Mouse (Mus musculus) cerebellum, postnatal 10 days (tissue): ENCODE measurements around the gene Mucl3.

Experiments
- DNase-seq, 2 experiments: peaks; one replicate each; pipeline ENCODE4 v3.0.0; 2021; ENCODE audit warnings: mixed read lengths in 2 of 2

Gene Mucl3

DNA sequence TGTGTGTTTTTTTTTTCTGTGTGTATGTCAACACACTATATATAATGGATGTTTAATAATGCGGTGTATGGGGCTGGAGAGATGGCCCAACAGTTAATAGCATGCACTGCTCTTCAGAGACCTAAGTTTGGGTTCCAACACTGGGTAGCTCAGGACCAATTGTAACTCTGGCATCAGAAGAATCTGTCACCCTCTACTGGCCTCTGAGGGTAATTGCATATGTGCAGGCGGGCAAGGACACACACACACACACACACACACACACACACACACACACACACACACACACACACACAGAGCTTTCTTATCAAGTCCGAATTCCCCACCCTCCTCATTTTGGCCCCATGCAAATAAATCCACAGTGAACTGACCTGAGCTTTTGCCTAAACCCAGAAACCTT, 8.3 kb downstream of the Mucl3 start:
- DNase-seq: peak; percentile 30 to 59

DNA sequence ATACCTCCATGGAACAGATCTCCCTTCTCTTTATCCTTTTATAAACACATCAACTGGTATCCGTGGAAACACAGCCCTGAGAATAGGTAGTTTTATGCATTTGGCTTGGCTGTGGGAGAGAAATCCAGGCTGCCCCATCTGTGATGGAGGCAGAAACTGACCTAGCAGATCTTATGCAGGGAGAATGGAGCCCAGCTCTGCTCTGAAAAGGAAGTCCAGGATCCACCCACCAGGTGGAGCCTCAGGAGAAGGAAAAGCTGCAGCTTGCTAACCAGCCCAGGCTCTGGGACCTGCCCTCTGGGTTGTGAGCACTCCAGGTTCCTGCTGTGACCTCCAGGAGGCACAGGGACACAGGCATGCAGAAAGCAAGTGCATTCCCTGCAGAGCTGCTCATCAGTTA, 9.5 kb downstream of the Mucl3 start:
- peak; percentile 61 to 67 for DNase-seq

DNA sequence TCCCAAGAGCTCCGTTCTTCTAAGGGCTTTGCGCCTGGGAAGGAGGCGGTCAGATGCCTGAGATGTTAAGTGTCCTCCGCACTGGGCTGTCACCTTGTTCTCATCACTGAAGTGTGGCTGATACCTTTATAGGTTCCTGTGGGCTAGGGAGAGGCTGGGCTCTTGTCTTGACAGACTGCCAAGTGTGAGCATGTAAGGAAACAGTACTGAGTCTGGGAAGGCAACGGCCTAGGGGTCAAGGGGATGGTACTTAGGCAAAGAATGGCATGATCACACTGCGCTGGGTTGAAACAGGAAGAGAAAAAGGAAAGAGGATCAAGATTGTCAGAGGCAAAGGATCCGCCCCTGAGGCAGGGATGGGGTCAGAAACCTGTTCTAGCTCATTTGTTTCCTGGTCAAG, 17.0 kb downstream of the Mucl3 start, which contains the start of gene Gm9573:
Gene Gm9573, minus strand, starts transcription at position 101 of the 400 bp plus-strand sequence.
- DNase-seq: no peak

DNA sequence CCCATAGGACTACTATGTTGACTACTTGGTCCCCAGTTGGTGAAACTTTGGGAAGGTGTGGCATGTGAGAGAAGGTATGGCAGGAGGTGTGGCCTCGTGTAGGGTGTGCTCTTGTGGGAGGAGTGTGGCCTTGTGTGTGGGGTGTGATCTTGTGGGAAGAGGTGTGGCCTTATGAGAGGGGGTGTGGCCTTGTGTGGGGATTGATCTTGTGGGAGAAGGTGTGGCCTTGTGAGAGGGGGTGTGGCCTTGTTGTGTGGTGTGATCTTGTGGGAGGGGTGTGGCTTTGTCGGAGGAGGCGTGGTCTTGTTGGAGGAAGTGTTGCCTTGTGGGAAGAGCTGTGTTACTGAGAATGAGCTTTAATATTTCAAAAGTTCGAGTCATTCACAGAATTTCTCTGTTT, 26.4 kb downstream of the Mucl3 start:
- no peak for DNase-seq

DNA sequence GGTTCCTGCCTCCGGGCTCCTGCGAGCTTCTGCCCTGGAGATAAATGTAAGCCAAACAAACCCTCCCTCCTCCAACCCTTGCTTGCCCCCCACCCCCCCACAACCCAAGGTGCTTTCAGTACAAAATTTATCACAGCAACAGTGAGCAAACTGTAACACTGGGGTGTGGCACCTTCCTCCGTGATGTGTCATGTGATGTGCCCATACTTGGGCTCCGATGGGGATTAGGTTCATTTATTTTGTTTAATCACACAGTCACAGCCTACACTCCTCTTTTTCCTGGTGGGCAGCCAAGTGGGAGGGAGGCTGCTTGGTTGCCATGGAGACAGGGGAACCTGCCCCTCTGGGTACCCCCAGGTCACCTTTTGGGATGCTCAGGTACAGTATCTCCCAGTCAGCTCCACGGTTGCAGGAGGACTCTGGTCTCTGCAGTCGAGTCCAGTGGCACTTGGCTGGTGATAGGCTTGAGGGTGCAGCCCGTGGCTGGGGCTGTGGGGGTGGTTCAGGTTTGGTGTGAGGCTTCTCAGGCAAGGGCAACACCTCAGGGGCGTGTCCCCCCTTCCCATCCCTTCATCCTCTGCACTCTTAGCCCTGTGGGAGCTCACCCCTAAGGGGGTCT, 41.6 kb downstream of the Mucl3 start:
- no peak for DNase-seq

DNA sequence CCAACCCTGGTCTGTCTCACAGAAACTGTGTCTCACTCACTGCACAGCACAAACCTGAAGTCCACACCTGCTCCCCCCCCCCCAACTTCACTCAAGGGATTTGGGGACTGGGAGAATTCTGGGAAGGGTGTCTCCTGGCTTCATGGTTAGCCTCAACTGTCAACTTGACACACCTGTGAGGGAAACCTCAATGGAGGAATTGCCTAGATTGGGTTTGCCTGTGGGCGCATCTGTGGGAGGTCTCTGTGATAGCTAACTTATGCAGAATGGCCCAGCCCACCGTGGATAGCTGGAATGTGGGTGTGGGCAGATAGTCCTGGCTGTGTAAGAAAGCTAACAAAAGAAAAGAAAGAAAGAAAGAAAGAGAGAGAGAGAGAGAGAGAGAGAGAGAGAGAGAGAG, 42.2 kb downstream of the Mucl3 start, which contains the start of gene Sfta2:
Gene Sfta2, plus strand, starts transcription at position 301 of the 400 bp plus-strand sequence.
- DNase-seq: no peak

DNA sequence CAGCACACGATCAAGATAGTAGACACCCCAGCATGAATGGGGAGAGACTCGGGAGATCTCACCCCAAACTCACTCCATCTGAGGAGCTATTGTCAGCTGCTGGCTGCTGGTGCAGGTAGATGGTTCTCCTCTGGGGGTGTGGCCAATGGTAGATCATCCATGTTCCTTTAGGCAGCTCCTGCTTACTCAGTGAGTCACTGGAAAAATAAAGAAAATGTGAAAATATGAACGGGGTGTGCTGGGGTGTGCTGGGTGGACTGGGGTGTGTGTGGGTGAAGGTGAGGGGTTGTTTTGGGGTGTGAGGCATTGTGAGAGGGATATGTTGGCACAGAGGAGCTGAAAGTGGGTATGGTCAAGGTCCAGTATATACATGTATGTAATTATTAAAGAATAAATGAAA, 46.1 kb downstream of the Mucl3 start:
- DNase-seq: no peak

DNA sequence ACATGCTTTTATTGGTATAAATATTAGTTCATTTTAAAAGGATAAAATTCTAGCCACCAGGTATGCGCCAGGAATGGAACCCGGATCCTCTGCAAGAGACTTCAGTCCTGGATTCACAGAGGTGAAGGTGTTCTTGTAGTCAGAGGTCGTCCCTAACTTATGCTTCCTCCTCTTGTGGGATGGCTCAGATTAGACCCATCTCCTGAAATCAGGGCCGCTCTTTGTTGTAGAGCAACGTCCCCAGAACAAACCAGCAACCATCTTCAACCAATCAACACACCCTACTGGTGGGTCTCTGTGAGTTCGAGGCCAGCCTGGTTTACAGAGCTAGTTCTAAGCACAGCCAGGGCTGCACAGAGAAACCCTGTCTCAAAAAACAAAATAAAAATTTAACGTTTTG, 49.0 kb downstream of the Mucl3 start:
- no peak for DNase-seq

DNA sequence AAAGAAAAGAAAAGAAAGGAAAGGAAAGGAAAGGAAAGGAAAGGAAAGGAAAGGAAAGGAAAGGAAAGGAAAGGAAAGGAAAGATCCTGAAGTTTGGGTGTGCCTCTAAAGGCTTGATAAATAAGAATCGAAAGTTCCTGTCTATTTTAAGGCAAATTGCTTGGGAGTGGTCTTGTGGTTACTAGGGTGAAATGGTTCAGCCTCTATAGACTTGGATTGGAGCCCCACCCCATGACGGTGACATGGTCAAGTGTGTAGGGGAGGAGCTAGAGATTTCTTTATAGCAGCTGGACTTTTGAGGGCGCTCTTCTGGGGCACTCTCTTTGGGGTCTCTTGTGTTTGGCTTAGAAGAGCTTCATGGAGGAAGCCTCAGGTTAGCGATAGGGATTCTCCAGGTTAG, 49.7 kb downstream of the Mucl3 start:
- DNase-seq: no peak

DNA sequence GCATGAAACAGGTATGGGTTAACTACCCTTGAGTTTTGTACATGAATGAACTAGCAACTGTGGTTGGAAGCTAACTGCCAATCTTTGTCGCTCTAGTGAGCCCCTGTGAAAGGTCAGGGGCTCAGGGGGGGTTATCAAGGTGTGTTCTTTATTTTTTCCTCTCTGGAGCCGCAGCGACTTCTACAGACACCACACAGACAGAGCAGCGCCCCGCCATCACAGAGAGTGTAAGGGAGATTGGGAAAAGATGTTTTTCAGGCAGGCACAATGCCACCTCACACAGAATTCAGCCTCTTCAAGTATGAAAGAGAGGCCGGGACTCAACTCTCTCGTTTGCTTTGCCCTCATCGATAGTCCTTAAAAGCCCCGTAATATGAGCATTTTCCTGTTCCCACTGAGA, 51.4 kb downstream of the Mucl3 start:
- DNase-seq: no peak

DNA sequence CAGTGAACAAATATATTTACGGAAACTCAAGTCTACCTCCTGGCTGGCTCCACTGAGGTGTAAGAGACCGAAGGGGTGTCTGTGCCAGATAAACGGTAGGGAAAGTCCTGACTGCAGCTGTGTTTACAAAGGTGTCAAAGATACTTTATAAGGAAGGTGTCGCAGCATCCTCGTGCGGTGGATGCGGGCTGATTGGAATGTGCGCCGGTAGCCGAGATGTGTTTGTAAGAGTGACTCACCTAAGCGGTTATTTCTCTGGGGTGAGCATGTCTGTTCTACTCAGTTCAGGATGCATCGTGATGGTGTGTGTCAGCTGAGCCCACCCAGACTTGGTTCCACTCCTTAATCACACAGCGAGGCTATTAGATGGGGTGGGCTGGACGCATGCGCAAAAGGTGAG, 51.8 kb downstream of the Mucl3 start:
- no peak for DNase-seq

DNA sequence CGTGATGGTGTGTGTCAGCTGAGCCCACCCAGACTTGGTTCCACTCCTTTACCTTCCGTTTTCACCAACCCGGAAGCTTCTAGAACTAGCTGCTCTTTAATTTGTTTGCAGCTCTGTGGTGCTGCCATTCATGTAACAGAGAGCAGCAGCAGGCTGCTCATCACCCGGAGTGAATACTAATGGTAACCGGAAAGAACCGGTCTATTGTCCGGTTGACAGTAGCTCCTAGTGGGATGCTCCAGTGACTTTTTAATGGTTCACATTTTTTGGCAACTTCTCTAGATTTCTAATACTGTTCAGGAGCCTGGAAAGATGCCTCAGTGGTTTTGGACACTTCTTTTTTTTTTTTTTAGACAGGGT, 52.3 kb downstream of the Mucl3 start:
- DNase-seq: no peak

DNA sequence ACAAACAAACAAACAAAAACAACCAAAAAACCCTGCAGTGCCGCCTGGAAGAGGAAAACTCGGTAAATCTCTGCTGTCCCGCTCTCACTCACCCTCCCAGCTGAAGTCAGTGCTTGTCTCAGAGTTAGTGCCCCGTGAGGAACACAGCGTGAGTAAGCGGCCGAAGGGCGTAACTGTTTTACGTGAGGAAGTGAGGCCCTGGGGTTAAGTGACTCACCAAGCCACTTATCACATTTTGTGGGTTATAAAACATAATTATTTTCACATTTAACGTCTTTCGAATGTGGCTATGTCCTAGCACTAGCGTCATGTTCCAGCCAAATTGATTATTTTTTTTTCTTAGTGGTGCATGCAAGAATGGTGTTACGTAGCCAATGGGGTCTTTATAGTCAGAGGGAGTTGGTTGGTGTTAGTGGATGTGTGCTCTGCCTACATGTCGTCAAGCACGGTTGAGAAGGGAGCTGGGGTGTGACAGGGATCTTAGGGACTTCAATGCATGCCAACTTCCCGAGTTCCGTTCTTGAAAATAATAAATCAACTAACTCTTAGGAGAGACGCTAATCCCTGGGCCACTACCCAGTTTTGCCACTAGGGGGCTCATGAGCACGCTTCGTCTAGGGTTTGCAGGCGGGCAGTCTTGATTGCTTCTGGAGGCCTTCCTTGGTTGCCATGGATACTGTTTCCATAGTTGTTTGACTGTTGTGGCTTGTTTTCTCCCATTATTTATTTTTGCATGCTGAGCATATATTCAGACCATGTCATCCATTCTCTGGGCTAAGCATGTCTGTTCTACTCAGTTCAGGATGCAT, 52.9 kb downstream of the Mucl3 start:
- peak; percentile 88 to 93 for DNase-seq

DNA sequence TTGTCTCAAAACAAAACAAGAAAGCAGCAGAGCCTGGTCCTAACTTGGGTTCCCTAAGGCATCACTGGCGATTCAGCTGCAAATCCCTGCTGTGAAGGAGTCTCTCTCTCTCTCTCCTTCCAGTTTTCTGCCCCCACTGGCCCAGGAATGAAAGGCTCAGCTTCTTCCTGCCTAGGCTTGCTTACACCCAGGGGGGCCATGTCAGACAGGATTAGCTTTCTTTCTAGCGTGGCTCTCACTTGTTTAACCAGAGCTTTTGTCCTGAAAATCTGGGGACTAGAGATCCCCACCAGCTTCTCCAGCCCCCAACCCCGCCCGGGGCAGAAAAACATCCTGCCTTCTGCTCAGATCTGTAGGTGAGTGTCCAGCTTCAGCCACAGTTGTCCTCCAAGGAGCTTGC, 55.1 kb downstream of the Mucl3 start:
- no peak for DNase-seq

DNA sequence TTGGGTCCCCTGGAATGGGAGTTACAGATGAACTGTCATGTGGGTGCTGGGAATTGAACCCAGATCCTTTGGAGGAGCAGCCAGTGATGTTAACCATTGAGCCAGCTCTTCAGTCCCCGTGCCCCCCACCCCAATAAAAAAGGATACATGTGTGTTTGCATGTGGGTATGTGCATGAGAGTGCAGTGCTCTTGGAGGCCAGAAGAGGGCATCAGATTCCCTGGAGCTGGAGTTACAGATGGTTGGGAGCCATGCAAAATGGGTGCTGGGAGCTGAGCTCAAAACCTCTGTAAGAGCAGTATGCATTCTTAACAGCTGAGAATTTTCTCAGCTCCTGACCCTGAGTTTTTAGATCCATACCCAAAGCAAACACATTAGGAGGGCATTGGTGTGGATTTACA, 56.2 kb downstream of the Mucl3 start:
- DNase-seq: no peak
